Mouse (Mus musculus): Measurements from ENCODE around the gene Mef2c. TPM values are rescaled to one million over a fixed set of nuclear protein-coding genes. Genes with fewer than 3 reads are reported as not detected.

Gene Mef2c
- total and polyA plus RNA-seq, 3 experiments = not detected

- Histone ChIP-seq H3K9me3 (replicated peaks; ENCODE audit: insufficient read depth, low read length) (no peaks in the 10 kb centered on the region), H3K27me3 (ENCODE audit: control insufficient read depth in 1 of 2, insufficient read depth in 2 of 2, low read length in 2 of 2) (no peaks in the 10 kb centered on the region), H3K79me2 (ENCODE audit: control insufficient read depth, insufficient read depth, low read length, poor library complexity) (no peaks in the 10 kb centered on the region), H3K9ac (ENCODE audit: control insufficient read depth, low read depth, low read length, poor library complexity, severe bottlenecking) (no peak overlapping the region), H3K36me3 (ENCODE audit: control insufficient read depth in 1 of 2, insufficient read depth in 2 of 2, low read length in 2 of 2) (peaks cover 0 to 5% of the 10 kb centered on the region in 2 experiments; a peak in 1 of 4 replicates), H3K27ac (ENCODE audit: control insufficient read depth, low read depth, low read length) (no peak overlapping the region), H3K4me3 (ENCODE audit: control insufficient read depth in 1 of 2, insufficient read depth in 1 of 2, low read depth in 2 of 2, low read length in 2 of 2) (no peak overlapping the region), H3K4me1 (ENCODE audit: control insufficient read depth in 1 of 2, insufficient read depth in 2 of 2, low read length in 2 of 2) (peaks cover 0 to 2% of the 10 kb centered on the region in 2 experiments; a peak in 2 of 4 replicates)
- TF ChIP-seq GATA1 (IDR thresholded peaks at IDR 0.05; ENCODE audit: low read depth, low read length) = no peak
- no peak for TF ChIP-seq NELFE (IDR thresholded peaks at IDR 0.05; ENCODE audit: low read depth, low read length)
- no peak for TF ChIP-seq HCFC1 (IDR thresholded peaks at IDR 0.05; ENCODE audit: low read depth, low read length)
- TF ChIP-seq MAX (IDR thresholded peaks at IDR 0.05; ENCODE audit: low read length) = no peak
- TF ChIP-seq POLR2A (IDR thresholded peaks at IDR 0.05; ENCODE audit: control insufficient read depth in 1 of 2, insufficient read depth in 1 of 2, low read depth in 1 of 2, low read length in 2 of 2, poor library complexity in 1 of 2) = no peak
- TF ChIP-seq GABPA (IDR thresholded peaks at IDR 0.05; ENCODE audit: low read depth, low read length) = no peak
- no peak for TF ChIP-seq POLR2AphosphoS2 (IDR thresholded peaks at IDR 0.05; ENCODE audit: low read length)
- no peak for TF ChIP-seq MEF2A (IDR thresholded peaks at IDR 0.05; ENCODE audit: extremely low read depth, insufficient replicate concordance, low read depth, low read length, poor library complexity, severe bottlenecking)
- no peak for TF ChIP-seq ZKSCAN1 (IDR thresholded peaks at IDR 0.05; ENCODE audit: low read depth, low read length)
- no peak for TF ChIP-seq ZMIZ1 (IDR thresholded peaks at IDR 0.05; ENCODE audit: low read depth, low read length)
- TF ChIP-seq TCF12 (IDR thresholded peaks at IDR 0.05; ENCODE audit: low read depth, low read length) = no peak
- no peak for DNase-seq (ENCODE audit: low read depth, low spot score)
Observed at GRCm38 (mm10) chr13:83461556-83461955, 42.3 kb upstream of the Mef2c start.

GRCm38 (mm10) chr13:83466756-83467155, 37.1 kb upstream of the Mef2c start:
- Histone ChIP-seq H3K36me3 (ENCODE audit: control insufficient read depth in 1 of 2, insufficient read depth in 2 of 2, low read length in 2 of 2) (peaks cover 0 to 4% of the 10 kb centered on the region in 2 experiments; a peak in 1 of 4 replicates), H3K4me1 (ENCODE audit: control insufficient read depth in 1 of 2, insufficient read depth in 2 of 2, low read length in 2 of 2) (peaks cover 0 to 2% of the 10 kb centered on the region in 2 experiments; a peak in 2 of 4 replicates), H3K9me3 (replicated peaks; ENCODE audit: insufficient read depth, low read length) (no peaks in the 10 kb centered on the region), H3K79me2 (ENCODE audit: control insufficient read depth, insufficient read depth, low read length, poor library complexity) (no peaks in the 10 kb centered on the region), H3K27ac (ENCODE audit: control insufficient read depth, low read depth, low read length) (no peak overlapping the region), H3K27me3 (ENCODE audit: control insufficient read depth in 1 of 2, insufficient read depth in 2 of 2, low read length in 2 of 2) (no peaks in the 10 kb centered on the region), H3K9ac (ENCODE audit: control insufficient read depth, low read depth, low read length, poor library complexity, severe bottlenecking) (no peak overlapping the region), H3K4me3 (ENCODE audit: control insufficient read depth in 1 of 2, insufficient read depth in 1 of 2, low read depth in 2 of 2, low read length in 2 of 2) (no peak overlapping the region)
- DNase-seq (ENCODE audit: low read depth, low spot score) = no peak
- TF ChIP-seq HCFC1 (IDR thresholded peaks at IDR 0.05; ENCODE audit: low read depth, low read length) (no peak), ZC3H11A (IDR thresholded peaks at IDR 0.05; ENCODE audit: low read depth, low read length) (no peak), SIN3A (IDR thresholded peaks at IDR 0.05; ENCODE audit: low read length) (no peak), RCOR1 (IDR thresholded peaks at IDR 0.05; ENCODE audit: low read depth, low read length) (no peak), ELF1 (IDR thresholded peaks at IDR 0.05; ENCODE audit: low read depth, low read length) (no peak), POLR2A (IDR thresholded peaks at IDR 0.05; ENCODE audit: control insufficient read depth in 1 of 2, insufficient read depth in 1 of 2, low read depth in 1 of 2, low read length in 2 of 2, poor library complexity in 1 of 2) (no peak), TCF12 (IDR thresholded peaks at IDR 0.05; ENCODE audit: low read depth, low read length) (no peak), POLR2AphosphoS5 (IDR thresholded peaks at IDR 0.05; ENCODE audit: borderline replicate concordance, low read depth, low read length) (no peak), ZKSCAN1 (IDR thresholded peaks at IDR 0.05; ENCODE audit: low read depth, low read length) (no peak), ETS1 (IDR thresholded peaks at IDR 0.05; ENCODE audit: low read depth, low read length) (no peak), TBP (IDR thresholded peaks at IDR 0.05; ENCODE audit: low read depth, low read length) (no peak), NELFE (IDR thresholded peaks at IDR 0.05; ENCODE audit: low read depth, low read length) (no peak), CTCF (IDR thresholded peaks at IDR 0.05 in 2 of 3, conservative IDR thresholded peaks at IDR 0.05 in 1 of 3; ENCODE audit: control insufficient read depth in 1 of 3, insufficient read depth in 1 of 3, low read depth in 2 of 3, low read length in 3 of 3, poor library complexity in 1 of 3, severe bottlenecking in 1 of 3) (no peak), CHD2 (IDR thresholded peaks at IDR 0.05; ENCODE audit: low read length) (no peak), JUND (IDR thresholded peaks at IDR 0.05; ENCODE audit: low read depth, low read length) (no peak), KAT2A (conservative IDR thresholded peaks at IDR 0.05; ENCODE audit: low read depth, low read length) (no peak)
